Mouse (Mus musculus) heart, embryonic 14.5 days (tissue): ENCODE data around the gene Sv2b. TPM values are rescaled to one million over a fixed set of nuclear protein-coding genes. Genes with fewer than 3 reads are reported as not detected.

Experiments used
- ATAC-seq: fragments of 200-750 bp; cut with Nextera tagmentation; 2 replicates; pipeline ENCODE4 v1.8.0; 2017; ENCODE audit warnings: low read depth, moderate TSS enrichment; ENCODE audit not compliant: insufficient number of reproducible peaks, insufficient read depth, low FRiP score
- H3K27ac ChIP-seq, 2 experiments: fragments of 200-500 bp in 1 of 2; fragments of 300-500 bp in 1 of 2; sonication (generic) in 1 of 2; replicated peaks in 1 of 2; 2 replicates each; pipeline ENCODE4 v1.5.1; 2012 to 2014; ENCODE audit warnings: low read depth in 2 of 2, low read length in 2 of 2, control low read depth in 1 of 2, mild to moderate bottlenecking in 1 of 2, mixed read lengths in 1 of 2; ENCODE audit not compliant: control insufficient read depth in 1 of 2, insufficient read depth in 1 of 2
- H3K27me3 ChIP-seq: fragments of 300-500 bp; sonication (generic); 2 replicates; pipeline ENCODE4 v1.6.1; 2014; ENCODE audit warnings: mild to moderate bottlenecking, low read length, control low read depth; ENCODE audit not compliant: control insufficient read depth, insufficient read depth
- H3K36me3 ChIP-seq: fragments of 300-500 bp; sonication (generic); 2 replicates; pipeline ENCODE4 v1.6.1; 2014; ENCODE audit warnings: mild to moderate bottlenecking, control low read depth, low read length, mixed read lengths; ENCODE audit not compliant: control insufficient read depth, insufficient read depth
- H3K4me1 ChIP-seq, 2 experiments: fragments of 200-500 bp in 1 of 2; fragments of 300-500 bp in 1 of 2; sonication (generic) in 1 of 2; 2 replicates each; pipeline ENCODE4 v1.6.1; 2012 to 2014; ENCODE audit warnings: low read length in 2 of 2, control low read depth in 1 of 2, mixed read lengths in 1 of 2; ENCODE audit not compliant: control insufficient read depth in 2 of 2, insufficient read depth in 2 of 2
- H3K4me2 ChIP-seq: fragments of 300-500 bp; sonication (generic); 2 replicates; pipeline ENCODE4 v1.6.1; 2014; ENCODE audit warnings: mild to moderate bottlenecking, low read length
- H3K4me3 ChIP-seq, 2 experiments: fragments of 200-500 bp in 1 of 2; fragments of 300-500 bp in 1 of 2; sonication (generic) in 1 of 2; 2 replicates each; pipeline ENCODE4 v1.5.1; 2012 to 2014; ENCODE audit warnings: low read length in 2 of 2, mild to moderate bottlenecking in 2 of 2, control low read depth in 1 of 2, low read depth in 1 of 2, moderate library complexity in 1 of 2; ENCODE audit not compliant: control insufficient read depth in 1 of 2, insufficient read depth in 1 of 2
- H3K9ac ChIP-seq: fragments of 300-500 bp; sonication (generic); 2 replicates; pipeline ENCODE4 v1.6.1; 2014; ENCODE audit warnings: mild to moderate bottlenecking, low read length
- H3K9me3 ChIP-seq: fragments of 300-500 bp; sonication (generic); 2 replicates; pipeline ENCODE4 v1.6.1; 2016; ENCODE audit warnings: low read length, control low read depth; ENCODE audit not compliant: control insufficient read depth
- WGBS: fragments of 180-500 bp; shearing (Covaris S2); extraction: QIAGEN DNeasy Blood & Tissue Kit; methylation state at CpG from one replicate; pipeline ENCODE4 v1.1.7; 2014; 5-methylcytosine and 5-hydroxymethylcytosine counted together
- polyA plus RNA-seq: library from polyadenylated mRNA; unstranded; fragments of >200 nt; fragmentation: Nextera tagmentation; extraction: Ambion mirVana; gene quantifications from 2 replicates; pipeline ENCODE4 v1.2.1, GENCODE M21; 2014

Sv2b gene
- polyA plus RNA-seq = 0.36 and 0.55 TPM in 2 replicates

DNA sequence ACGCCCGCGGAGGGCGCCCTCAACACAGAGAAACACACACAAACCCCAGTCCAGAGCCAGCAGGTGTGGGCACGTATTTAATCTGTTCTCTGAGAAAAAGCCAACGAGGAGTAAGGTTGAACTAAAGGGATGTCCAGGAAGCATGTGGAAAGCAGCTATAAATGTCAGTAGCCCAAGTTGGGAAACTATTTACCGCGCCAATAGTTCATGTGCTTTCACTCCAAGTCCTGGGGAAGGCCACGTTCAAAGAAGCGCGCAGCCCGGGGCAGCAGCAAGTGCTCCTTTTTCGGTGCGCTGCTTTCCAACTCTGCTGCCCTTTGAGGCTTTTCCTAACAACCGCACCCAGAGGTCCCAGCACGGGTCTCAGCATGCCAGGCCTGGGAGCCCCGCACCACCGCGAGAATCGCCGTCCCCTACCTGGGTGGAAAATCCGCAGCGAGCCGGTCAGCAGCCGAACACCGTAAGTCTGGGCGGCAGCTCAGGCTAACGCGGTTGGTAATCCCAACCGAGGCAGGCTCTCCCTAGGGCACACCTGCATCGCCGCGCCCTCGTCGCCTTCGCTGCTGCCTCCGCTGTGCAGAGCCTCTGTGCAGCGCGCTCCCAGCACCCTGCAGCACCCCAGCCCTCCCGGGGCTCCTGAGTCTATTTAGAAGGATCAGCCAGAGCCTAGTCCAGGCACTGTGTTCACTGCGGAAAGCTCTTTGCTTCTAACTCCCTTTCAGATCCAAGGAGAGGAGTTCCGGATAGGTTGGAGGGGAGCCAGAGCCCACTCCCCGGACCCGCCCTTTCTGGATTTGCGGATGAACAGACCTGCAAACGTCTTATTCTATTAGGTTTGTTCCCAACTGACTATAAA is at the start of gene Sv2b:
Sv2b (minus strand) TSS at position 806 of the 856 bp plus-strand sequence.
- Histone ChIP-seq H3K4me1 (peaks cover 8 to 12% of the 10 kb centered on the region in 2 experiments), H3K9me3 (no peaks in the 10 kb centered on the region), H3K27ac (no peak within 1 kb of the TSS), H3K27me3 (peaks cover 46% of the 10 kb centered on the region), H3K4me2 (peak within 1 kb of the TSS; percentile 94), H3K4me3 (peak within 1 kb of the TSS; percentile 47 to 50), H3K36me3 (no peaks in the 10 kb centered on the region), H3K9ac (peak within 1 kb of the TSS; percentile 62)
- WGBS = 2% methylated on average over 46 of the region's 46 CpGs
- no peak for ATAC-seq

DNA sequence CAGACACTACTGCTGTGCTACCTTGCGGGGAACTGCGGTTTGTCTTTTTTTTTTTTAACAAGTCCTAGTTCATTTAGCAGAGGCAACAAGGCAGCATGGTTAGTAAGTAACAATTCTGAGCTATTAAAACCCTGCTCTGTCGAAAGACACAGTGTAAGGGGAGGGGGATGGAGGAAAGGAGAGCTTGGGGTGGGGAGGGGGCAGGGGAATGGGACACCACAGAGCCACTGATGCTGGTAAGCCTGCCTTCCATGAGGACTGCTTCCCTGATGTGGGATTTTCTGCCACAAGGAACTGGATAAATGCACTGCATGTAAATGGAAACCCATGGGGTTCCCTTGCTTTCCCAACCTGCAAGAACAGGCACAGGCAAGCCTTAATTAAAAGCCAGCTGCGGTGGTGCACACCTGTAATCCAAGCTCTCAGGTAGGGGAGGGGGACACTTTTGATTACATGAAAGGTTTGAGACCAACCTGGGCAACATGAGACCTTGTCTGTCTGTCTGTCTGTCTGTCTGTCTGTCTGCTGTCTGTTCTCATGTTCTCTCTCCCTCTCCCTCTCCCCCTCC is 49.3 kb upstream of the Sv2b start:
- Histone ChIP-seq H3K27me3 (no peaks in the 10 kb centered on the region), H3K4me1 (no peaks in the 10 kb centered on the region), H3K9ac (no peak overlapping the region), H3K9me3 (peaks cover 4% of the 10 kb centered on the region; the same call in 1 of the 2 replicates), H3K36me3 (no peaks in the 10 kb centered on the region), H3K4me3 (no peak overlapping the region), H3K4me2 (no peak overlapping the region), H3K27ac (no peak overlapping the region)
- ATAC-seq = no peak
- WGBS = 53% methylated on average over 4 of the region's 4 CpGs

DNA sequence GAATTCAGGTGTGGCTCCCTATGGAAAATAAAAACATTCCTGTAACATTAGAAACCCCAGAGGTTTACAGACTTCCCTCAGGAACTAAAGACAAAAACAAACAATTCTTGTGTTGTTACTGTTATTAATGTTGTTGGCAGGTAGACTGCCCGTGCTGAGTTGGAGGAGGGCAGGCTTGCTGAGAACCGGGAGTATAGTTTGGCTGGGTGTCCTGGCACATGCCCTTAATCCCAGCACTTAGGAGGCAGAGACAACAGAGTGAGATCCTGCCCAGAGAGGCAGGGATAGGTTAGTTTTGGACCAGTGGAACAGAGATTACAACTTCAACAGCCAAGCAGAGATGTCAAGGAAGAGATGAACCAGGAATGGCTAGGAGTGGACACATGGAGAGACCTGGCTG is 46.5 kb upstream of the Sv2b start:
- H3K36me3 ChIP-seq = no peaks in the 10 kb centered on the region
- H3K27ac ChIP-seq = no peak overlapping the region
- no peaks in the 10 kb centered on the region for H3K27me3 ChIP-seq
- H3K4me3 ChIP-seq = no peak overlapping the region
- no peak overlapping the region for H3K9ac ChIP-seq
- 0 out of 2 replicates have a peak, but pooled peaks cover 4% of the 10 kb centered on the region for H3K9me3 ChIP-seq
- no peak for ATAC-seq
- no peak overlapping the region for H3K4me2 ChIP-seq
- H3K4me1 ChIP-seq = no peaks in the 10 kb centered on the region
- 44% methylated on average over 2 of the region's 2 CpGs for WGBS

DNA sequence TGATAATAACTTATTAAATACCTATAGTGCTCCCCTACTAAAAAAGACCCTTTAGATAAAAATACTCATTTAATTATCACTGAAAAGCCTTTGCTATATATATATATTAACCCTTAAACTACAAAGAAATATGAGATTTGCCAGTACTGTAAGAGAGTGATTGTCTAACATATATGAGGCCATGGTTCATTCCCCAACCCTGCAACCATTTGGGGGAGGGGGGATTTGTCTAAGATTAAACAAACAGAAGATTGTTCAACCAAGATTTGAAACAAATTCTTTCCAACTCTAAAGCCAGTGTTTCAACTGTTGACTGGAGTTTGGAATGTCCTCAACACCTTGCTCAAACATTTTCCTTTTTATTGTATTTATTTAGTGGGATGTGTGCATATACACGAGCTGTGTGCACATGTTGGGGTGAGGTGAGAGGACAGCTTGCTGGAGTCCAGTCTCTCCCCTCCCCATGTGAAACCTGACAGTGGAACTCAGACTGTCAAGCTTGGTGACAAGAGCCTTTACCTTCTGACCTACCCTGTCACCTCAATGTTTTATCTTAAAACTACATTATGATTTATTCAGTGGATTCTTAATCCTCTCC is 43.8 kb upstream of the Sv2b start:
- Histone ChIP-seq H3K27ac (no peak overlapping the region), H3K36me3 (no peaks in the 10 kb centered on the region), H3K9me3 (0 out of 2 replicates have a peak, but pooled peaks cover 4% of the 10 kb centered on the region), H3K4me1 (no peaks in the 10 kb centered on the region), H3K9ac (no peak overlapping the region), H3K4me2 (no peak overlapping the region), H3K27me3 (no peaks in the 10 kb centered on the region), H3K4me3 (no peak overlapping the region)
- ATAC-seq = no peak
- 52% methylated on average over 1 of the region's 1 CpGs for WGBS

DNA sequence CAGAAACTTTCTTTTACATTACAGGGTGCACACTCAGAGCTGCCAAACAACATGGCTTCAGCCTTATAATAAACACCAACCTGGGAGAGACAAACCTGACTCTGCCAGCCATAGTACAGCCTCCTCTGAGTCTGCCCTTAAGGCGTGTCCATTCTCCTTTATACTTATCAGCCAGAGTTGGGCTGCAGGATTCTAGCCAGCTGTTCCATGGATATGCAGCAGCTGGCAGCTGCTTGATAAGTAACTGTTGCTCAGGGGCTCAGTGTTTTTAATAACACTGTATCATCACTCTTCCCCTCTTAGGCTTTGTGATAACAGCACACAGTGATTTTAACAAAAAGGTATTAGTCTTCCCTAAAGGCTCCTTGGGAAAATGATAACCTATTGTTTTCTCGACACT is 41.1 kb upstream of the Sv2b start:
- Histone ChIP-seq H3K27me3 (no peaks in the 10 kb centered on the region), H3K9me3 (0 out of 2 replicates have a peak, but pooled peaks cover 4% of the 10 kb centered on the region), H3K27ac (no peak overlapping the region), H3K4me2 (no peak overlapping the region), H3K4me1 (no peaks in the 10 kb centered on the region), H3K4me3 (no peak overlapping the region), H3K36me3 (no peaks in the 10 kb centered on the region), H3K9ac (no peak overlapping the region)
- ATAC-seq = no peak
- WGBS = 45% methylated on average over 2 of the region's 2 CpGs

DNA sequence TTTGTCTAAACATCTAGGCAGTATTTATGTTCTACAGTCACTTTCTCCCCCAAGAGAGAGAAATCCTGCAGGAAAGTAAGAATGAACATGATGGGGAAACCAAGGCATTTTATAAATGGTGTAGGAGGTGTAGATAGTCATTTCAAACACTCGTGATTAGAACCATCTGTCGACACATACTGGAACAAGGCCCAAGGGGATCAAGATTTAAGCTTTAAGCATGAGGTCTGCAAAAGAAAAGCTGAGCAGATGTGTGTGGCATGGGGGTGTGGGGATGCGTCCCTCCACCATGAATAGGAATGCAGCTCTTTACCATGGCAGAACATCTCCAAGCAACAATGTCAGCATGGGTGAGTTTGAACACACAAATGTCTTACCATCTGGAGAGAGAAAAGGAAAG is 23.2 kb upstream of the Sv2b start:
- Histone ChIP-seq H3K4me1 (no peaks in the 10 kb centered on the region), H3K4me3 (no peak overlapping the region), H3K4me2 (no peak overlapping the region), H3K9ac (no peak overlapping the region), H3K36me3 (no peaks in the 10 kb centered on the region), H3K9me3 (no peaks in the 10 kb centered on the region), H3K27me3 (no peaks in the 10 kb centered on the region), H3K27ac (no peak overlapping the region)
- ATAC-seq = no peak
- WGBS = 60% methylated on average over 3 of the region's 3 CpGs

DNA sequence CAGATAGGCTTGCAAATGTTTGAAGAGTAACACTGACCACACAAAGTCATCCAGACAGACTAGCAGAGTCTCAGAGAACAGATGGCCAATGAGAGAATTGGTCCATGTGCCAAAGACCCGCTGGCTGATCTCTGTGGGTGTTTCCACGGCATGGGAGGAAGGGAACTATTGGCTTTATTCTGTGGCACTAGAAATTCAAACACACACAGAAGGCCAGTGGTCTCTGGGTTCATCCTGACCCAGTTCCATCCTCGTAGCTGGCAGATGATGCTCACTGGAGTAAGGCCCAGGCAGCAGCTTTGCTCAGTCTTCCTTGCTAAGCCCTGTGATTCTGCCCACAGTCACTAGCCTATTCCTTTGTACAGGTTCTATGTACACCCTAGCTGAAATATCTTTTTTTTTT is 20.7 kb upstream of the Sv2b start:
- H3K9me3 ChIP-seq = no peaks in the 10 kb centered on the region
- no peak overlapping the region for H3K4me2 ChIP-seq
- 77% methylated on average over 3 of the region's 3 CpGs for WGBS
- H3K27ac ChIP-seq = no peak overlapping the region
- no peaks in the 10 kb centered on the region for H3K36me3 ChIP-seq
- H3K4me3 ChIP-seq = no peak overlapping the region
- no peak for ATAC-seq
- H3K9ac ChIP-seq = no peak overlapping the region
- H3K4me1 ChIP-seq = no peaks in the 10 kb centered on the region
- no peaks in the 10 kb centered on the region for H3K27me3 ChIP-seq
